Mouse (Mus musculus) liver, embryonic 16.5 days (tissue): ENCODE data around the gene Igf1r. TPM values are rescaled to one million over a fixed set of nuclear protein-coding genes. Genes with fewer than 3 reads are reported as not detected.

ENCODE experiments used
- ATAC-seq: fragments of 200-750 bp; cut with Nextera tagmentation; 2 replicates; pipeline ENCODE4 v1.8.0; 2017; ENCODE audit warnings: low read depth, mild to moderate bottlenecking, moderate number of reproducible peaks, moderate library complexity
- H3K27ac ChIP-seq: fragments of 300-500 bp; sonication (generic); 2 replicates; pipeline ENCODE4 v1.5.1; 2014; ENCODE audit warnings: mild to moderate bottlenecking, low read length
- H3K27me3 ChIP-seq: fragments of 300-500 bp; sonication (generic); 2 replicates; pipeline ENCODE4 v1.6.1; 2014; ENCODE audit warnings: low read depth, low read length, mixed read lengths; ENCODE audit not compliant: control insufficient read depth, insufficient read depth
- H3K36me3 ChIP-seq: fragments of 300-500 bp; sonication (generic); 2 replicates; pipeline ENCODE4 v1.6.1; 2014; ENCODE audit warnings: mild to moderate bottlenecking; ENCODE audit not compliant: control insufficient read depth, insufficient read depth
- H3K4me1 ChIP-seq: fragments of 300-500 bp; sonication (generic); 2 replicates; pipeline ENCODE4 v1.6.1; 2014; ENCODE audit warnings: low read depth, low read length, mixed read lengths; ENCODE audit not compliant: control insufficient read depth
- H3K4me2 ChIP-seq: fragments of 300-500 bp; sonication (generic); 2 replicates; pipeline ENCODE4 v1.6.1; 2014; ENCODE audit warnings: low read depth, low read length, mixed read lengths
- H3K4me3 ChIP-seq: fragments of 300-500 bp; sonication (generic); 2 replicates; pipeline ENCODE4 v1.5.1; 2014; ENCODE audit warnings: low read depth, mild to moderate bottlenecking, low read length
- H3K9ac ChIP-seq: fragments of 300-500 bp; sonication (generic); 2 replicates; pipeline ENCODE4 v1.6.1; 2014; ENCODE audit warnings: low read depth, low read length
- H3K9me3 ChIP-seq: fragments of 300-500 bp; sonication (generic); replicated peaks from 2 replicates; pipeline ENCODE4 v1.6.1; 2016; ENCODE audit warnings: low read length; ENCODE audit not compliant: control insufficient read depth
- WGBS: fragments of 180-500 bp; shearing (Covaris S2); extraction: QIAGEN DNeasy Blood & Tissue Kit; methylation state at CpG from one replicate; pipeline ENCODE4 v1.1.7; 2014; ENCODE audit not compliant: insufficient replicate concordance; 5-methylcytosine and 5-hydroxymethylcytosine counted together
- polyA plus RNA-seq: library from polyadenylated mRNA; unstranded; fragments of >200 nt; fragmentation: Nextera tagmentation; extraction: Ambion mirVana; gene quantifications from 2 replicates; pipeline ENCODE4 v1.2.1, GENCODE M21; 2015

The Igf1r gene
- polyA plus RNA-seq, 1 experiment from 2014 or later = 3.2 TPM

GRCm38 (mm10) chr7:68022188-68022587 is 69.6 kb downstream of the Igf1r start:
- Histone ChIP-seq H3K4me2 (no peak overlapping the region), H3K9me3 (no peaks in the 10 kb centered on the region), H3K36me3 (no peaks in the 10 kb centered on the region), H3K9ac (no peak overlapping the region), H3K27ac (no peak overlapping the region), H3K27me3 (no peaks in the 10 kb centered on the region), H3K4me1 (peaks cover 10% of the 10 kb centered on the region), H3K4me3 (no peak overlapping the region)
- no peak for ATAC-seq
- WGBS = 67% methylated on average over 6 of the region's 6 CpGs

- Histone ChIP-seq H3K4me2 (no peak overlapping the region), H3K27ac (no peak overlapping the region), H3K4me1 (peaks cover 8% of the 10 kb centered on the region), H3K9me3 (no peaks in the 10 kb centered on the region), H3K9ac (no peak overlapping the region), H3K4me3 (no peak overlapping the region), H3K36me3 (no peaks in the 10 kb centered on the region), H3K27me3 (no peaks in the 10 kb centered on the region)
- WGBS = 84% methylated on average over 4 of the region's 4 CpGs
- ATAC-seq = no peak
These were observed 71.3 kb downstream of the Igf1r start for GRCm38 (mm10) chr7:68023882-68024281.

GRCm38 (mm10) chr7:68024625-68025024 is 72.0 kb downstream of the Igf1r start:
- Histone ChIP-seq H3K9ac (no peak overlapping the region), H3K36me3 (no peaks in the 10 kb centered on the region), H3K9me3 (no peaks in the 10 kb centered on the region), H3K4me1 (peaks cover 8% of the 10 kb centered on the region), H3K27me3 (no peaks in the 10 kb centered on the region), H3K4me3 (no peak overlapping the region), H3K4me2 (no peak overlapping the region), H3K27ac (no peak overlapping the region)
- WGBS = 77% methylated on average over 4 of the region's 4 CpGs
- ATAC-seq = no peak

DNA sequence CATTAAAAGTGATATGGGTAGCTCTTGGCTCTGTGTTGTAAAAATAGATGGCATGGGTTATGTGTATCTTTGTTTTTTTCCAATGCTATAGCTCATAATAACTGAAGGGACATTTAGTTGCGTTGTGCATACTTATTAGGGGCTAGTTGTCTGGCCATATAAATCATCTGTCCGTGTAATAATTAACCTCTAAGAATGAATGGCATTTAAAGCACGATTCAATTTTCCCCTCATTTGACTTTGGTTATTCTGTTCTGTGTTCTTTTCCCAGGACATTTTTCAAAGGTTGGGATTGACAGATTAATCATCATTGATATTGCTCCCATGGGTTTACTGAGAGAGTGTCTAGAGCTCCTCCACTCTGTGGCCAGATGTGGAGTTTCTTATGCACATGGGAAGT is 72.8 kb downstream of the Igf1r start:
- Histone ChIP-seq H3K4me1 (peaks cover 8% of the 10 kb centered on the region), H3K27ac (no peak overlapping the region), H3K4me3 (no peak overlapping the region), H3K9me3 (no peaks in the 10 kb centered on the region), H3K36me3 (no peaks in the 10 kb centered on the region), H3K27me3 (no peaks in the 10 kb centered on the region), H3K4me2 (no peak overlapping the region), H3K9ac (no peak overlapping the region)
- WGBS = 79% methylated on average over 3 of the region's 3 CpGs
- ATAC-seq = no peak

GRCm38 (mm10) chr7:68026076-68026475 is 73.4 kb downstream of the Igf1r start:
- H3K4me1 ChIP-seq = peaks cover 8% of the 10 kb centered on the region
- 71% methylated on average over 9 of the region's 9 CpGs for WGBS
- no peaks in the 10 kb centered on the region for H3K36me3 ChIP-seq
- no peak for ATAC-seq
- no peak overlapping the region for H3K27ac ChIP-seq
- H3K9me3 ChIP-seq = no peaks in the 10 kb centered on the region
- H3K4me2 ChIP-seq = no peak overlapping the region
- H3K27me3 ChIP-seq = no peaks in the 10 kb centered on the region
- no peak overlapping the region for H3K4me3 ChIP-seq
- no peak overlapping the region for H3K9ac ChIP-seq

GRCm38 (mm10) chr7:68028167-68028566 is 75.5 kb downstream of the Igf1r start:
- Histone ChIP-seq H3K4me3 (no peak overlapping the region), H3K27me3 (no peaks in the 10 kb centered on the region), H3K4me2 (no peak overlapping the region), H3K4me1 (peaks cover 8% of the 10 kb centered on the region), H3K9ac (no peak overlapping the region), H3K27ac (no peak overlapping the region), H3K36me3 (no peaks in the 10 kb centered on the region), H3K9me3 (no peaks in the 10 kb centered on the region)
- peak; percentile 43 for ATAC-seq
- WGBS = 14% methylated on average over 4 of the region's 4 CpGs

DNA sequence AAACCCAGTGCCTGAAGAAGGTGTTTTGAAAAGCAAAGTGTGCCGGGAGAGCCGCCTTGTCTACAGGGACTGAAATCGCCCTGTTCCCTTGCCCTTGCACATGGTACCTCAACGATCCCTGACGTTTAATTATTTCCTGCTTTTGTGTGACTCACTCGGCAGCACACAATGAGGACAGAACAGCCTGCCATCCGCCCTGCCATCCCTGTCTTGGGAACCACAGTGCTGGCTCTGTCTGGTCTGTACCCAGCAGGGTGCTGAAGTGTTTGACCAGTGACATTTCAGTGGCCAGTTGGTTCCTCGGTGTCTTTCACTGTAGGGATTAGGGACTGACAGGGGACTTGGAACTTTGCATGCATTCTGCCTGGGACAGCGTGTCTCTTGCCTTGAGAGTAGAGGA is 78.2 kb downstream of the Igf1r start:
- 61% methylated on average over 9 of the region's 9 CpGs for WGBS
- ATAC-seq = no peak
- H3K4me1 ChIP-seq = peaks cover 8% of the 10 kb centered on the region
- no peaks in the 10 kb centered on the region for H3K9me3 ChIP-seq
- no peak overlapping the region for H3K9ac ChIP-seq
- H3K4me2 ChIP-seq = no peak overlapping the region
- no peak overlapping the region for H3K4me3 ChIP-seq
- H3K36me3 ChIP-seq = no peaks in the 10 kb centered on the region
- no peaks in the 10 kb centered on the region for H3K27me3 ChIP-seq
- H3K27ac ChIP-seq = no peak overlapping the region

- H3K27ac ChIP-seq = no peak overlapping the region
- H3K4me1 ChIP-seq = no peaks in the 10 kb centered on the region; the same call in 1 of the 2 replicates
- ATAC-seq = no peak
- H3K9ac ChIP-seq = no peak overlapping the region
- H3K9me3 ChIP-seq = no peaks in the 10 kb centered on the region
- no peaks in the 10 kb centered on the region for H3K36me3 ChIP-seq
- no peak overlapping the region for H3K4me3 ChIP-seq
- no peaks in the 10 kb centered on the region for H3K27me3 ChIP-seq
- 67% methylated on average over 4 of the region's 4 CpGs for WGBS
- H3K4me2 ChIP-seq = no peak overlapping the region
These were observed 83.9 kb downstream of the Igf1r start for GRCm38 (mm10) chr7:68036527-68036926.

- Histone ChIP-seq H3K4me3 (no peak overlapping the region), H3K27ac (no peak overlapping the region), H3K9ac (no peak overlapping the region), H3K4me1 (no peaks in the 10 kb centered on the region; the same call in 1 of the 2 replicates), H3K27me3 (no peaks in the 10 kb centered on the region), H3K4me2 (no peak overlapping the region), H3K36me3 (no peaks in the 10 kb centered on the region), H3K9me3 (no peaks in the 10 kb centered on the region)
- 71% methylated on average over 8 of the region's 8 CpGs for WGBS
- no peak for ATAC-seq
These were observed 86.2 kb downstream of the Igf1r start for GRCm38 (mm10) chr7:68038846-68039245.
